Mouse (Mus musculus): ENCODE results near the gene Kcnn3. TPM values are rescaled to one million over a fixed set of nuclear protein-coding genes. Genes with fewer than 3 reads are reported as not detected.

The Kcnn3 gene
- total RNA-seq, 2 experiments from 2014 or later = 4.2 to 4.4 TPM

DNA sequence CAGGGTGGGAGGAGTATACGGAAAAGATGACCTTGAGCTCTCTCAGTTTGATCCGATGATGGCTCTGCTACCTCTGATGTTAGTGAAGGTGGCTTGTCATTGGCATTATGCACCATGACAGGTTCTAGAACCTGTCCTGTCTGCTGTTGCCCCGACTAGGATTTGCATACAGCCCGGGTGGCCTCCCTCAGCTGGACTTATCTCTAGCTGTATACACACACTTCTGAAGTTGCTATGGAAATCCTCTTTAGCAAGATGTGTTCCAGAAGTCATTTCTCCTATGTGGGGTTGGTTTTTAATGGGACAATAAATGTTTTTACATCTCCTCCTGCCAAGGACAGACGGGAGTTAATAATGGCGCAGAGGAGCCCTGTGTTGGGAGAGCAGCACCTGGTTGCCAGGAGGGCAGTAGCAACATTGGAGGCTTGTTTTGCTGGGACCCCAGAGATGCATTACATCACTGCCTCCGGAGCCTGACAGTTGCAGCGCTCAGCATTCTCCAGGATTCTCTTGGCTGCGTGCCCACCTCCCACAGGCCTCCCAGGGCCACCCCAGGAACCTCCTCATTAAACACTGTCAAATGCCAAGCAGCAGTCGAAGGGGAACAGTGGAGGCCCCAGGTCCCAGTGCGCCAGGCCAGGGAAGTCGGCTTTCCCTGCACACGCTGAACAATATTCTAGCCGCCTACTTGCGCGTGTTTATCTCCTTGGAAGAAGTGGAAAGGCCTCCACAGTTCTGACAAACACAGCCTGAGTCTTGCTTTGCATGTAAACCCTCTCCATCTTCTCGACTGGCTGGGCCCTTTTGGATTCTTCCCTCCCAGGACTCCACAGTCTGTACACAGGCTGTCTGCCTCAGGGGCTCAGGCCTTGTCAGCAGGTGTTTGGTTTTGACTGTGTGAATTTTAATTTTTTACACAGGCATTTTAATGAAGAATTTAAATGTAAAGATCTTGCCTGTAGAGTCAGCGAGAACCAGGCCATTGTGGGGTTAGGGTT, 93.9 kb downstream of the Kcnn3 start:
- DNase-seq (ENCODE audit: low spot score) = peak; percentile 15

DNA sequence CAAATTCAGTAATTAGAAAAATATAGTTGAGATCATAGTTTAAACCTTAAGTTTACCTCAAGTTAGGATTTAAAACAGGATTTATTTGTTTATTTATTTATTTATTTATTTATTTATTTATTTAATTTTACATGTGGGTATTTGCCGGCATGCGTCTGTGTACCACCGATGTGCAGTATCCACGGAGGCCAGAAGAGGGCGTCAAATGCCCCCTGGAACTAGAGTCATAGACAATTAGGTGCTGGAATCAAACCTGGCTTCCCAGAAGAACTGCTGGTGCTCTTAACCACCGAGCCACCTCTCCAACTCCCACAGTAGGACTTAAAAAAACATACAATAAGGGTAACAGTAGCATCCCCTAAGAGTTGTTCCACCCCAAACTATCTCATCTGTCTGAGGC, 96.9 kb downstream of the Kcnn3 start:
- DNase-seq (ENCODE audit: low spot score) = no peak

GRCm38 (mm10) chr3:89617360-89617759, 97.4 kb downstream of the Kcnn3 start:
- no peak for DNase-seq (ENCODE audit: low spot score)

GRCm38 (mm10) chr3:89622825-89623224, 102.9 kb downstream of the Kcnn3 start:
- no peak for DNase-seq (ENCODE audit: low spot score)

DNA sequence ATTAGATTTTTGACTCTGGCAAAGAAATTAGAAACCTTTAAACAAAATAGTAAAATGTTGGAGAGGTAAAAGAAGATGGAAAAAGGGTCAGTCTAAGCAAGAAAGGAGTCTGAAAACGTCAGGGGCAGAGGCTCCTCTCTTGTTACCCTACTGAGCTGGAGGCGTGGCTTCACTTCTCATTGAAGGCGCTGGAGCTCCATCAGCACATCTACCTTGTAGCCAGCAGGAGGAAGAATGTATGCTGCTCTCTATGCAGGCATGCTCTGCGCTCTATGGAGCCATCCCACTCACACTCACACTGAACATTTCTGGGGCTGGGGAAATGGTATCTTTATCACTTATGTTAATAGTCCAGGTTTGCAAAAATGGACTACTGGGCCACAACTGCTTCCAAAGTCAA, 103.6 kb downstream of the Kcnn3 start:
- DNase-seq (ENCODE audit: low spot score) = no peak

GRCm38 (mm10) chr3:89624001-89624400, 104.0 kb downstream of the Kcnn3 start:
- no peak for DNase-seq (ENCODE audit: low spot score)

GRCm38 (mm10) chr3:89624814-89625445, 105.0 kb downstream of the Kcnn3 start:
- DNase-seq (ENCODE audit: low spot score) = no peak

DNA sequence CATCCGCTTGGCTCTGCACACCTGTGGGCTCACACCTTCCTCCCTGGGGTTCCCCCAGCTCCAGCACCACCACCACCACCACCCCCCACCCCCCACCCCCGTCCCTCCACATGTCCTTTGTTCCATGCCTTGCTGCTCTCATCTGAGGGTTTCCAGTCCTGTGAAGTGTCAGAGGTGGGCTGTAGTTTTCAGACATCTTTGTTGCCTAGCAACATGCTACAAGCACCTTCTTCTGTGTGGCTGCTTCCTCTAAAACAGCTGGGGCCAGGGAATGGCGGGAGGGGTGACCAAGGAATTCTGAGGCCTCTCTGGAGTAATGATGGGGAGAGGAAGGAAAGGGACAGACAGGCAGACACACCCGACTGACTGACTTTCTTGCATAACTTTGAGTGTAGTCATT, 106.6 kb downstream of the Kcnn3 start:
- no peak for DNase-seq (ENCODE audit: low spot score)

- DNase-seq (ENCODE audit: low spot score) = no peak
These were observed 109.8 kb downstream of the Kcnn3 start for GRCm38 (mm10) chr3:89629811-89630210.

DNA sequence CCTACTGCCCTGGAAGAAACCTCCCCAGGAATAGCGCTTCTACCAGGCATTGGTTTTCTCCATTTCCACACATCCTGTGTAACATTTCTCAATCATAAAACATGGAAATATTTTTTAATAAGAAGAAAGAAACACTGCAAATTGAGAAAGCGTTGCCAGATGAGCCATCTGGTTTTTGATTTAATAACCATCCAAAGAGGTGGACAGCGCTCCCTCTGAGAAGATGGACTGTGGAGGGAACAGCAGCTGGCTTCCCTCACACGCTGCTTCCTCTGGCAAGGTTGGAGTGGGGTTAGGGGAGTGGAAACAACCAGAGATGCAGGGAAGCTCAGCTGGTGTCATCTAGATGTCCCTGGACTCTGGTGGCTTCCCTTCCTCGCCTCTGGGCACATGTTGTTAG, 111.8 kb downstream of the Kcnn3 start:
- no peak for DNase-seq (ENCODE audit: low spot score)

GRCm38 (mm10) chr3:89633531-89633930, 113.6 kb downstream of the Kcnn3 start:
- DNase-seq (ENCODE audit: low spot score) = no peak

DNA sequence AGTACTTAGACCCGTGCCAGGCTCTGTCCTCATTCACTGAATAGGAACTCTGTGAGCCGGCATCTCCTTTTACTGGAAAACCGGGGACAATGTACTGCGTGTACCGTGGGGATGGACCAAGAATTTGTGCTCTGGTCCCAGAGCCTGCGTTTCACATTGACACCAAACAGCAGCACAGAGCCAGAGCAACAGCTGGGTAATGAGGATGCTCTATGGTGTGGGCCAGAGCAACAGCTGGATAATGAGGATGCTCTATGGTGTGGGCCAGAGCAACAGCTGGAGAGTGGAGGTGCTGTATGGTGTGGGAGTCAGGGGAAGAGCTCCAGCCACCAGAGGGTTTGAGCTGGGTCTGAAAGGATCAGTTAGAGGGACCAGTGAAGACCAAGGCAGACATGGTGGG, 114.0 kb downstream of the Kcnn3 start:
- no peak for DNase-seq (ENCODE audit: low spot score)

- DNase-seq (ENCODE audit: low spot score) = no peak
These were observed 120.8 kb downstream of the Kcnn3 start for GRCm38 (mm10) chr3:89640804-89641203.

GRCm38 (mm10) chr3:89643391-89643790, 123.4 kb downstream of the Kcnn3 start:
- no peak for DNase-seq (ENCODE audit: low spot score)

DNA sequence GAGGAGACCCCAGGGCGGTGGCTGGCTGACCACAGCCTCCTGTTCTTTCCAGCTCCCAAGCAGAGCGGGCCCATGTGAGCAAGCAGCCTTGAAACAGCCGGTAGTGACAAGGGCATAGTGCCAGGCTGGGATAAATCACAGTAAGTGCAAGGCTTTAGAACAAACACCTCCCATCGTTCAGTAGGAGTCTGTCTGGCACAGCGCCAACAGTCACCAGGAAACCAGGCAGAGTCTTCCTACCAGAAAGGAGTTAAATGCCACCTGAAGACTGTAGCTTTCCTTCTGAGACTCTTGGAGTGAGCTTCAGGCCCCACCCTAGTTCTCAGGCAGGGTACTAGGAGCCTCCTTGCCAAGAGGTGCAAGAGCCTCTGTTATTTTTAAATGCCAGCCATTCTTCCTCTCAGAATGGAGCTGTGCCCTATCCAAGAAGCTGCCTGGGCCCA, 126.9 kb downstream of the Kcnn3 start:
- DNase-seq (ENCODE audit: low spot score) = no peak

DNA sequence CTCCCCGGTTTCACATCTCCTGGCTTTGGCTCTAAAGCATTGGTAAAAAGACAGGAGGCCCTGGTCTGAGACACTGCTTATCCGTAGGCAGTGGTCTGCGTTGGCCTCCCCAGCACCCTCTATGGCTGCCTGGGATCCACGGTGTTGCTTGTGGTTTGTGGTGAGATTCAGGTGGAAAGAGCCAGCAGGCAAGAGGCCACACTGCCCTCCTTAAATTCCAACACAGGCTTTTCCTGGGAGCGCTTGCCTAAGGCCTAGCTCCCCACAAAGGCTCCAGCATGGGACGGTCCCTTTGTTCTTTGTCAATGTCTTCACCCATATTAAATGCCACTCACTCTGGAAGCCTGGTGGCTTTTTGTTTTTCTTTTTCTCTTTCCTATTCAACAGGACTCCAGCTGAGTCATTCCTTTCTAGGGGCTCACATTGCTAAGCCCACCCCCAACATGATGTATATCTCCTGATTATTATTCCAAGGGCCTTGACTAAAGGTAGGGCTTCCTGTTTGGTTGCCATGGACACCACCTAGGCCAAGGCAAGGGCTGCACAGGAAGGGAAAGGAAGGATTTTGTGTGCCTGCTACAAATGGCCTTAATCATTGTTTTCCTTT, 127.4 kb downstream of the Kcnn3 start:
- no peak for DNase-seq (ENCODE audit: low spot score)

DNA sequence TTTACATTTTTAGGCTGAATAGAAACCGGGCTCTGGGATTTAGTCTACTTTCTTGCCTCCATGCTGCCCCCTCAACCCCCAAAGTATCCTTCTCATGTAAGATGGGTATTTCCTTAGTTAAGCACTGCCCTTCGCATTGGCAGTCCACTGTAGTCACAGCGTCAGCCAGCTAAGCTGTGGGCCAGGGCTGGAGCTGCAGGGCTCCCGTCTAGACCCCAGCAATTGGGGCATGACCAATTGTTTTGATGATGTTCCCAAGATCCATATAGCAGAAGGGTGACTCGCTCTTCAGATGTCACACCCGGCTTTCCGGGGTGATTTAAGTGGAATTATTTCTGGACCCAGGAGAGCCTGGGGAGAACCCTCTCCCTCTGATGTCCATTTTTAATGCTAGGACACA, 129.9 kb downstream of the Kcnn3 start:
- DNase-seq (ENCODE audit: low spot score) = no peak

DNA sequence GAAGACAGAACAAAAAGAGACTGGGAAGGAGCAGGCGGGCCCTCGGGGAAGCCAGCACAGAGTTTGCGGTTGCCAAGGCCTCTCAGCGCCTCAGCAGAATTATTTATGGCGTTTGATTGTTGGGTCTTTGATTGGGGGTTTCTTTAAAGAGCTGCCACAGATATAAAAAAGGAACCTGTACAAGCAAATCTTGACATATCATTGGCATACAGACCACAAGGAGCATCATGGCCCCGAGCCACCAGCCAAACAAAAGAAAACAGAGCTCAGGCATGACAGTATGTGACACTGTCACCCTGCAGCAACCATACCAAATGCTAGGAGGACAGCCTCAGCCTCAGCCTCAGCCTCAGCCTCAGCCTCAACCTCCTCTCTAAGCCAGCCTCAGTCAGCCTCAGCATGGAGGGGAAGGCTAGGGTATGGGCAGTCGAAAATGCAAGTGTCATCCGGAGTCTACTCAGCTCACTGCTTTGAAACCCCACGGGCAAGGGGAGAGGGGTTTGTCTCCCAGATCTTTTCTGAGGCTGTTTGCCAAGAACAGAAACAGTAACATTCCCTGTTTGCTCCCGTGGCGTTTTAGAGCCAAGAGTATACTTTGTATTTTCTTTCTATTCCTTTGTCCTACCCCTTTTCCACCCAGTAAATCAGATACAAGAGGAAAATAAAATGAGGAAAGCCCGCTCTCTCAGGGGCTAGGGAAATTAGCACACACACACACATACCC, 133.4 kb downstream of the Kcnn3 start:
- no peak for DNase-seq (ENCODE audit: low spot score)

GRCm38 (mm10) chr3:89657092-89657491, 137.1 kb downstream of the Kcnn3 start:
- DNase-seq (ENCODE audit: low spot score) = no peak

GRCm38 (mm10) chr3:89658457-89658856, 138.5 kb downstream of the Kcnn3 start:
- no peak for DNase-seq (ENCODE audit: low spot score)

- no peak for DNase-seq (ENCODE audit: low spot score)
These were observed 140.1 kb downstream of the Kcnn3 start for GRCm38 (mm10) chr3:89659938-89660620.

Data from gastrocnemius, adult 18-20 months (tissue).